Mouse (Mus musculus): Measurements from ENCODE around the gene Ap1m1.

GRCm38 (mm10) chr8:72212751-72213150 lies 27.1 kb upstream of the Ap1m1 start, which contains the start of gene Cib3:
- TF ChIP-seq CTCF (conservative IDR thresholded peaks at IDR 0.05; ENCODE audit: insufficient read depth, insufficient read length, low read depth, low read length) (no peak), POLR2A (IDR thresholded peaks at IDR 0.05; ENCODE audit: low read depth, low read length) (no peak)

Measured in kidney, adult 2 months (tissue).